Mouse (Mus musculus) bone marrow, adult 2 months (tissue): ENCODE data around the gene Rab3gap2. TPM values are rescaled to one million over a fixed set of nuclear protein-coding genes. Genes with fewer than 3 reads are reported as not detected.

Experiments used
- H3K27ac ChIP-seq: fragments of 200-500 bp; 2 replicates; pipeline ENCODE4 v1.5.1; 2012; ENCODE audit warnings: low read depth, mild to moderate bottlenecking, control low read depth, inconsistent platforms, low read length; ENCODE audit not compliant: control insufficient read depth, poor library complexity, insufficient read depth
- H3K4me1 ChIP-seq: fragments of 200-500 bp; 2 replicates; pipeline ENCODE4 v1.6.1; 2011; ENCODE audit warnings: low read length; ENCODE audit not compliant: control insufficient read depth, insufficient read depth
- H3K4me3 ChIP-seq: fragments of 200-500 bp; replicated peaks from 2 replicates; pipeline ENCODE3; 2011; ENCODE audit warnings: mild to moderate bottlenecking, low read depth, low read length, control low read depth; ENCODE audit not compliant: control insufficient read depth
- CTCF ChIP-seq: fragments of 200-500 bp; IDR thresholded peaks from 2 replicates; pipeline ENCODE4 v1.5.1; 2011; ENCODE audit warnings: low read length, control low read depth; ENCODE audit not compliant: control insufficient read depth, insufficient read depth
- POLR2A ChIP-seq: fragments of 200-500 bp; IDR thresholded peaks from 2 replicates; pipeline ENCODE4 v1.6.1; 2011; ENCODE audit warnings: low read depth, mild to moderate bottlenecking, control low read depth, low read length, borderline replicate concordance; ENCODE audit not compliant: control insufficient read depth
- WGBS: fragments of 180-500 bp; shearing (Covaris S2); methylation state at CpG from one replicate; pipeline ENCODE4 v1.1.7; 2018; 5-methylcytosine and 5-hydroxymethylcytosine counted together
- polyA plus RNA-seq: library from polyadenylated mRNA; stranded (reverse); fragments of >200 nt; gene quantifications from 2 replicates; pipeline ENCODE4 v1.2.4, GENCODE M21; 2011; ENCODE audit warnings: low replicate concordance; ENCODE audit not compliant: missing spikeins, insufficient read depth, insufficient read length

The Rab3gap2 gene
- polyA plus RNA-seq, 1 experiment, result 30.1 TPM

- Histone ChIP-seq H3K4me3 (no peak overlapping the region), H3K4me1 (peaks cover 5% of the 10 kb centered on the region; the same call in 1 of the 2 replicates), H3K27ac (peak overlapping the region; percentile 57; the same call in 1 of the 2 replicates)
- WGBS, result 44% methylated on average over 8 of the region's 8 CpGs
- TF ChIP-seq POLR2A (no peak), CTCF (no peak)
Measured at GRCm38 (mm10) chr1:185208766-185209165, 4.8 kb downstream of the Rab3gap2 start.

DNA sequence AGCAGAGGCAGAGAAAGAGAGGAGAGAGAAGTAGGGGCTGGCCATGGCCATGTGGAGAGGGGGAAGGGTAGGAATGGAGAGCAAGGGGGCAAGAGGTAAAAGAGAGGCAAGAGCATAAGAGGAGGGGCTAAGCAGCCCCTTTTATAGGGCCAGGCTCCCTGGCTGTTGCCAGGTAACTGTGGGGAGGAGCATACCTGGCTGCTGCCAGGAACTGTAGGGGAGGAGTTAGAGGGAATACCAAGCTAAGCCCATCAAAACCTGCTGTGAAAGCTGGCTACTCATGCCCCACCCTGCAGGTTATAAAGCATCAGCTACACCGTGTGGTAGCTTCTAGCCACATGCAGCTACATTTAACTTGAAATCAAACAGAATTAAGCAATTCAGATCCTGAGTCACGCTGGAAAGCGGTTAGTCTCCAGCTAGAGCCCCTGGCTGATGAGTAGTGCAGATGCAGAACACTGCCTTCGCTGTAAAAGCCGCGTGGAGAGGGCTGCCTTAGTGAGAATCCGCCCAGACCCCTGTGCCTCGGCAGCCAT is 5.8 kb downstream of the Rab3gap2 start:
- H3K4me1 ChIP-seq, result peaks cover 5% of the 10 kb centered on the region; the same call in 1 of the 2 replicates
- H3K4me3 ChIP-seq, result no peak overlapping the region
- 0 out of 2 replicates have a peak overlapping the region, but pooled peaks have one; percentile 23 for H3K27ac ChIP-seq
- no peak for TF ChIP-seq POLR2A
- WGBS, result 25% methylated on average over 8 of the region's 8 CpGs

DNA sequence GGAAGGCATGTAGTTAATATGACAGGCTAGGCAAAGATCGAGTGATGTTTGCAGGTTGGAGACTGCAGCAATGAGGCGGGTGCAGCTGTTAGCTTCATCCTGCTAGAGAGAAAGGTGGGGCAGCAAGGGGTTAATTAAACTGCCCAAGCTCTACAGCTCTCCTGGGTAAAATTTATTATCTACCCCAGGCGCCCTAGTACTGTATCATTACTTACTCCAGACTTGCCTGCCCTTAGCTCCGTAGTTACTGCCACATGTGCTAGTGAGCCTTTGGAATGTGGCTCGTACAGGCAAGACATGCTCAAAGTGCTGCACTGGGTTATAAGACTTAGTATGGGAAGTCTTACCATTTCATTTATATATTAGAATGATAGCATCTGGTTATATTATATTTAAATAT is 12.4 kb downstream of the Rab3gap2 start:
- WGBS, result 72% methylated on average over 5 of the region's 5 CpGs
- TF ChIP-seq POLR2A, result no peak
- no peak for TF ChIP-seq CTCF
- H3K4me1 ChIP-seq, result no peaks in the 10 kb centered on the region
- H3K27ac ChIP-seq, result no peak overlapping the region
- H3K4me3 ChIP-seq, result no peak overlapping the region

- Histone ChIP-seq H3K27ac (no peak overlapping the region), H3K4me1 (no peaks in the 10 kb centered on the region), H3K4me3 (no peak overlapping the region)
- no peak for TF ChIP-seq POLR2A
- TF ChIP-seq CTCF, result no peak
- WGBS, result 59% methylated on average over 2 of the region's 2 CpGs
Measured at GRCm38 (mm10) chr1:185216762-185217161, 12.8 kb downstream of the Rab3gap2 start.

- no peak overlapping the region for H3K4me3 ChIP-seq
- no peaks in the 10 kb centered on the region for H3K4me1 ChIP-seq
- no peak for TF ChIP-seq POLR2A
- TF ChIP-seq CTCF, result no peak
- no peak overlapping the region for H3K27ac ChIP-seq
- WGBS, result 84% methylated on average over 5 of the region's 5 CpGs
Measured at GRCm38 (mm10) chr1:185217966-185218365, 14.0 kb downstream of the Rab3gap2 start.

DNA sequence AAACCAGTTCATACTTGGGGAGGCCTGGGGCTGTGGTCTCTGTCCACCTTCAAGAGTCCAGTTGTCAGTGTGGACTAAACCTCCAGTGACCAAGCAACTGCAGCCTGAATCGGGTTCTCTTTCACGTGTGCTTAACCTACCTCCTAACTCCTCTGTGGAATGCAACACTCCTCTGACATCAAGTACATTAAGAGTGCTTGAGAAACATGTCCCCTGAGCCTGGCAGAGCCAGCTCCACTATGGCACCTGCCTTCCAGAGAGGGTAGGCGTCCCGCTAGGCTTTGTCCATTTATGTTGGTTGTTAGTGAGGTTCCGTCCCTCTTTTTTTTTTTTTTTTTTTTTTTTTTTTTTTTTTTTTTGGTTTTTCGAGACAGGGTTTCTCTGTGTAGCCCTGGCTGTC is 23.0 kb downstream of the Rab3gap2 start:
- TF ChIP-seq CTCF (no peak), POLR2A (no peak)
- no peaks in the 10 kb centered on the region for H3K4me1 ChIP-seq
- WGBS, result 86% methylated on average over 6 of the region's 6 CpGs
- no peak overlapping the region for H3K27ac ChIP-seq
- H3K4me3 ChIP-seq, result no peak overlapping the region

DNA sequence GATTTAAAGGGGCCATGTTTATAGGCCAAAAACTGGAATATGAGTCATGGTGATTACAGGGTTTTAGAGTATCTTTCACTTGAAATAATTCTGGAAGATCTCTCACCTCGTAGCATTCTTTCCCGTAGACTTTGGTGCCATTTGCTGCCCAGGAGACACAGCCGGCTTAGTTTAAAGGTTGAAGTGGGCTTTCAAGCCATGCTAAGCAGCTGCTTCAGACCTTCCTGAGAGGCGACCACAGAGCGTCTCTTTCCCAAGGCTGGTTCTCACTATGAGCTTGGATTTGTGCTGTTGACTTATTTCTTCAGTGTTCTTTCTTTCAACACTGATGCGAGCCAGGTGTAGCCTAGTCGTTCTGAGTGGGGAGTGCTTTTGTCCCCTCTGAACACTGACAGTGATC is 23.8 kb downstream of the Rab3gap2 start:
- 79% methylated on average over 7 of the region's 7 CpGs for WGBS
- Histone ChIP-seq H3K4me3 (no peak overlapping the region), H3K27ac (no peak overlapping the region), H3K4me1 (no peaks in the 10 kb centered on the region)
- TF ChIP-seq CTCF (no peak), POLR2A (no peak)

GRCm38 (mm10) chr1:185229406-185230201 is 25.7 kb downstream of the Rab3gap2 start:
- Histone ChIP-seq H3K4me3 (no peak overlapping the region), H3K27ac (no peak overlapping the region), H3K4me1 (no peaks in the 10 kb centered on the region)
- WGBS, result 58% methylated on average over 7 of the region's 7 CpGs
- TF ChIP-seq POLR2A (no peak), CTCF (no peak)

DNA sequence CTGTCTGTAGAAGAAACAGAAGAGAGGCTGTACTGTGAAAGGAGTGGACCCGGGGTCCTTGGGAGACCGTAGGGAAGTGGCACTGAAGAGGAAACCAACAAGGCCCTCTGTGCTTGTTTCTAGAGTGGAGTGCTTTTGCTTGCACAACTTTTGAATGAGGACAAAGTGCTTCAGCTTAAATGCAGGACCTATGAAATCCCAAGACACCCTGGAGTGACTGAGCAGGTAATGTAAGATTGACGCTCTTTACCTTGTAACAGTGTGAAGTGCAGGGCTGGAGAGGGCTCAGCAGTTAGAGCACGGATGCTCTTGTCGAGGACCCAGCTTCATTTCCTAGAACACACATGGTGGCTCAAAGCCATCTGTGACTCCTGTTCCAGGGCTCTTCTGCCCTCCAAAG is 31.9 kb downstream of the Rab3gap2 start:
- WGBS, result 75% methylated on average over 5 of the region's 5 CpGs
- Histone ChIP-seq H3K4me3 (no peak overlapping the region), H3K27ac (no peak overlapping the region), H3K4me1 (no peaks in the 10 kb centered on the region)
- TF ChIP-seq POLR2A (no peak), CTCF (no peak)
